Mouse (Mus musculus) gastrocnemius, postnatal 4 days (tissue): ENCODE results near the gene Rmi2. TPM values are rescaled to one million over a fixed set of nuclear protein-coding genes. Genes with fewer than 3 reads are reported as not detected.
A peak's percentile ranks its signal among the peaks of the same experiment; 100 is the strongest.

Experiments
- DNase-seq, 2 experiments: peaks; one replicate each; pipeline ENCODE4 v3.0.0; 2021 to 2022; ENCODE audit warnings: low spot score in 2 of 2, mixed read lengths in 2 of 2
- total RNA-seq, 2 experiments: library from RNA; stranded (reverse); gene quantifications; 2 replicates each; pipeline ENCODE4 v1.2.3; 2021

Rmi2 gene
- total RNA-seq, 2 experiments from 2014 or later, result 1.6 to 1.8 TPM

DNA sequence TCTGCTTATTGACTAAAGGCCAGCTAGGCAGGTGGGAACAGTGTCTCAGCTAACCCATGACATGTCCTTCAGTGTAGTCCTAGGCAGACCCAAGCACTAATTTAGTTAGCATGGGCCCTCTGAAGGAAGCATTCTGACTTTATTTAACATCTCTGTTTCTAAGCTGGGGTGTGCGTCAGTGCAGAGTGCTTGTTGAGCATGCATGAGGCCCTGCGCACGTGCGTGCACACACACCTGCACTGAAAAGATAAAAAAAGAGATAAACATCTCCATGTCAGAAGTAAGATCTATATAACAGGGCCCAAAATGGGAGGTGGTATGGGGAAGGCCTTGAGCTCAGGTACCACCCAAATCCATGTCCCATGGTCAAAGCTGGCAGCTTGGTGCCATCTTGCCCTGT is 80.2 kb downstream of the Rmi2 start:
- no peak for DNase-seq

GRCm38 (mm10) chr16:10916271-10916670 is 81.4 kb downstream of the Rmi2 start:
- DNase-seq, result no peak

- no peak for DNase-seq
These were observed 85.0 kb downstream of the Rmi2 start for GRCm38 (mm10) chr16:10919856-10920255.

DNA sequence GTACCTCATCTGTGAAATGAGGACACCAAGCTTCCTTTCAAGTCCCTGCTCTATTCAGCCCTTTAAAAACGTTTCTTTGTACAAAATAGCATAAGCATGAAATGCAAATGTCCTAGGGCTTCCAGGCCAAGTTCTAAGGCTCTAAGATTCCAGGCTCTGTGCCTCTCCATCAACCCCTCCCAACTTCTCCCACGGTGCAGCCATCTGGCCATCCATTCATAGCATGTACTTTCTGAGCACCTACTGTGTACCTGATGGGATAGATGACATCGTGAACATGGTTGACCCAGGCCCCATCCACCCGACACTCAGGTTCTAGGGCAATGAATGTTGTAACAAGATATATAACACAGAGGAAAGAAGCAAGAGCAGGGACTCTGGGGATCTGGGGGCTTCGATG is 88.7 kb downstream of the Rmi2 start:
- DNase-seq, result no peak

GRCm38 (mm10) chr16:10925591-10926180 is 90.8 kb downstream of the Rmi2 start:
- DNase-seq, result peak in 1 of 2 experiments; percentile 58

DNA sequence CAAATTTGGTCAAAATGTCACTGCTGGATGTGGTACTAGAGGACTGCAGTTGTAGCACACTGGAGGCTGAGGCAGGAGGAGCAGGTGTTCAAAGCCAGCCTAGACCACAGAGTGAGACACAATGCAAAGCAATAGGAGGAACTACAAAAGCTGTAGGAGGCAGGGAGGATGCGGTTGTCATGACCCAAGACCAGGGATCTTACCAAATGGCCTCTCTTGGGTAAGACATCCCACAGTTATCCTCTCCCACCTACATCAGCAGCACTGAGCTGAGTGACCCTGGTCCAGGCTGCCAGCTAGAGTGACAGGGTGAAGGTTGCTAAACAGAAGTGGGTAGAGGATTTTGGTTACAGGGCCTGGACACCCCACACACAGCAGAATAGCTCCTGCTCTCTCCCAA is 92.2 kb downstream of the Rmi2 start:
- no peak for DNase-seq

DNA sequence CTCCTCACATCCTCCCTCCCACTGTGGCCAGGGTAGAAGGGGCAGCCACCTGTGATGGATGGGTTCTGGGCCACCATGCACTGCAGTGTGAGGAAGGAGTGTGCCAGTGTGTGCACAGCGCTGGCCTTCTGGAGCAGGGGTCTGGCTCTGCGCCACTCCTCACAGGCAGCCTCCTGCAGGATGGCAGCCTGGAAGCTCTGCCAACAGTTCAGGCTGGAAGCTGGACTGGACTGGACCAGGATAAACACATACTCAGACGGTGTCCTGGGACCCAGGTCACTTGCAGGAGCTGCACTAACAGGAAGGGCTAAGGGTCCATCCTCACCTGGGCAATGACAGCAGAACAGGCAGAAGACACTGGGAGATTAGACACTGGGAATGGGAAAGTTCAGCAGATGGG is 98.5 kb downstream of the Rmi2 start:
- no peak for DNase-seq

GRCm38 (mm10) chr16:10934047-10934446 is 99.2 kb downstream of the Rmi2 start:
- DNase-seq, result no peak

- no peak for DNase-seq
These were observed 102.0 kb downstream of the Rmi2 start for GRCm38 (mm10) chr16:10936700-10937319.

GRCm38 (mm10) chr16:10937497-10937896 is 102.6 kb downstream of the Rmi2 start:
- no peak for DNase-seq

DNA sequence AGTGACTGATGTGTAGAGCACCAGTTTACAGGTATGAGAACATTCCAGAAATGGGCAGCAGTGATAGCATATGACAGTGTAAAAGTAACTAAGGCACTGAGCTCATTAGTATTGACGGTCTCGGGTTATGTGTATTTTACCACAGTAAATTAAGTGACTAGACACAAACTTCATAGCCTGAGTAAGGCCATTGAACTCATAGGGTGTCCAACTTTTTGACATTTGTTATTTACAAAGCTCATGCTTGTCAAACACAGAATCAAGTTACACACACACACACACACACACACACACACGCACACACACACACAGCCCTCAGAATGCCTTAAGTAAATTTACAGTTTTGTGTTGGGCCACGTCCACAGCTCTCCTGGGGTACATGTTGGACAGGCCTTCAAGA is 105.1 kb downstream of the Rmi2 start:
- no peak for DNase-seq

- no peak for DNase-seq
These were observed 105.8 kb downstream of the Rmi2 start for GRCm38 (mm10) chr16:10940661-10941060.

Other genes with a start within 250 kb of the Rmi2 start
- gene Socs1, start 49.5 kb upstream of the Rmi2 start, total RNA-seq, result 1 to 10 TPM; 2.9 to 3.2 TPM
- not detected for gene Tnp2, start 46.4 kb upstream of the Rmi2 start, total RNA-seq
- gene Prm3, start 44.1 kb upstream of the Rmi2 start, total RNA-seq, result not detected
- not detected for gene Prm2, start 38.9 kb upstream of the Rmi2 start, total RNA-seq
- not detected for gene Prm1, start 29.2 kb upstream of the Rmi2 start, total RNA-seq
- not detected for gene Gm11172, start 22.1 kb upstream of the Rmi2 start, total RNA-seq
- 10 to 100 TPM; 27.8 to 31.6 TPM for gene Snn, start 225.9 kb downstream of the Rmi2 start, total RNA-seq
- gene Litaf, start 231.1 kb downstream of the Rmi2 start, total RNA-seq, result 10 to 100 TPM; 49.1 to 53.1 TPM